Mouse (Mus musculus): ENCODE data around the gene Hacd3. TPM values are rescaled to one million over a fixed set of nuclear protein-coding genes. Genes with fewer than 3 reads are reported as not detected.

The Hacd3 gene
- 118 TPM for polyA plus RNA-seq (2017; shearing (Covaris generic))

DNA sequence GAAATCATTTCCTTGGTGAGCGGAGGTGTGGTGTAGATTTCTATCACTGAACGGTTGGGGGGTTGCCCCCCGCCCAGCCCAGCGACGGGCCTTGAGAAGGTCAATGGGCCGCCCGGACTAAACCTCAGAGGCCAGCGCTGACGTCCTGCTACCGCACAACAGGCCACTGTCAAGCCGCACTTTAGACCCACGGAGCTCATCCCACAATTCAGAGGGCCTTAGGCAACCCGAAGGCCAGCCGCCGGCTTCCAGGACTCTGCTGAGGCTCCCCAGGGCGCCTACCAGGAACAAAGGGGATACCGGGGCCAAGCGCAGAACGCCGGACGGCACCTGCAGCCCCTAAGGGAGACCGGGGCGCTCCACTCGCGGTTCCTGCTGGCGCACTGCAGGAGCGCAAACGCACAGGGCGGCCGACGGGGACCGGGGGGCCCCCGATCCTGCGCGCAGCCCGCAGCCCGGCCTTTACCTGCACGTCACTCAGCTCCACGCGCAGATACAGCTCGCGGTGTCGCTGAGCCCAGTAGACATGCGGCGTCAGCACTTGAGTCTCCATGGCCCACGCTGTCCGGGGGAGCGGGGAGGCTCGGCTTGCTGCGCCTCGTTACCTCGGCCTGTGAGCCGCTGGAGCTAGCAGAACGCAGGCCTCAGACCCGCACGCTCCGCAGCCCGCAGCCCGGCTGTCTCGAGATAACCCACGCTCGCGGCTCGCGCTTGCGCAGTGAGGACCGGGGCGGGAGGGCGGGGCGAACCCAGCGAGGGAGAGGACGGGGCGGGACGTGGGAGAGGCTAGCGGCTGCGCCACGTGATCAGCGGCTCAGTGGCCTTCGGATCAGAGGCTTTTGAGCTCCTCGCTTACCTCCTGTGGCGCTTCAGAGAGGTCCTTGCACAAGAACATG is at the start of gene Hacd3:
TSS of gene Hacd3 (minus strand) at position 703 of the 896 bp plus-strand sequence.

DNA sequence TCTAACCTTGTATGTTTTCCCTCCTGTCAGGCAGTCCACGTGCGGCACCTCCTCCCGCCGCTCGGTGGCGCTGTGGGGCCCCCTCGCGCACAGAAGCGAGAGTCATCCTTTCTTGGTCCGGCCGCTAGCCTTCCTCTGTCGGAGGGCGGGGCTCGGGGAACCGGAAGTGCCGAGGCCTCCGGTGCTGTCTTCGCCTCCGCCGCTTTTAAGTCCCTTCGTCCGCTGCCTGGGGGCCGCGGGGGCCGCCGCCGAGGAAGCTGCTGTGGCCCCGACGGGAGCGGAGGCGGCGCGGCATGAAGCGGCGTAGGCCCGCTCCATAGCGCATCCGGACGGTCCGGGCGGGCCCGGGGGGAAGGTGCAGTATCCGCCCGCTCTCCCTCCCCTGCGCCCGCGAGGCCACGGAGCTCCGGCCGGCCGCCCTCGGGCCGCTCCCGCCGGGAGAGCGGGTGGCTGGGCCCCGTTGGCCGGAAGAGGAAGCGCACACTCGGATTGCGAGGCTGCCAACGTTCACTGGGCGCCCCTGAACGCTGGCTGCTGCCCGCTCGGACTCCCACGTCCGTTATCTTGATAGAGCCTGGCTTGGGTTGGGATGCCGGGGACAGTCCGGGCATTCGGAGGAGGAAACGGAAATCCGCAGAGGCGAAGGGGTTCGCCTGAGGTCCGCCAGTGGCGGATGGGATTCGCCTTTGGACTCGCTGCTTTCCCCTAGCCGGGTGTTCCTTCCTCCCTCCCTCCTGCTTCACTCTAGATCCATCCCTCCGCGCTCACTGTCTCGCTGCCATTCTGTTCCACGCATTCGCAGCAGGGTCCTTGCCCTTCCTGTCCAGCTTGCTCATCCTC is 11.0 kb upstream of the Hacd3 start, which contains the start of gene Dpp8:
TSS of gene Dpp8 (plus strand) at position 146 of the 840 bp plus-strand sequence.

DNA sequence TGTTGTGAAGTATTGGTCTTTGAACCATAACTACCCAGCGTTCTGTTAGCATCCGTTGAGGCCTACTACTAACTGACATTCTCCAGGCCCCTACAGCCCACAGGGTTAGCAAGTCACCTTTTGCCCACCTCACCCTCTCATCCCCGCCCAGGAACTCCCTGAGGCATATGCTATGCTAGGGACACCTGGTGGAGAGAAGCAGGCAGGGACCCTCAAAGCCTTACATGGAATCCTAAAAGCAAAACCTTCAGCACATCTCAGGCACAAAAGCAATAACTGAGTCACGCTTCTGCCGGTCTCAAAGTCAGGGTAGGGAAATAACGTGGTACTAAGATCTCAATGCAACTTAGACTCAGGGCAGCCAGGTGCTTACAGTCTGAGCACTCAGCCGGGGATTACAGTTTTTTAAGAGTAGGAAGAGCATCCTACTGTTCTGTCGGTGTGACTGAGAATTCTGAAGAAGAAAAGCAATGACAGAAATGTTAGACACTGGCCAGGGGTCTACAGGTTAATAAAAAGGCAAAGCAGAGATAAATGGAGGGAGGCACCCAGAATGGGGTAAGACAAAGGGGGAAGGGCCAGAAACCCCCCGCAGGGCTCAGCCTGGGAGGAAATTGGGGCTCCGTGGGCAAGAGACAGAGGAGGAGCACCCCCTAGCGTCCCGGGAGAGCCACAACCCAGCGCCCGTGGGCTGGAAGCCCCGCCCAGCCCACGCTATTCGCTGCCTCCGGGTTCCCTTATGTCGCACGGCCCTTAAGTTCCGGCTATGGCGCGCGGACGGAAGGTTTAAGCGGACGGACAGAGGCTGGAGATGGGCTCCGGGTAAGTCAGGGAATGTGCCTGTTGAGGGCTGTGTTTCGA is 61.1 kb downstream of the Hacd3 start, which contains the start of gene Ints14:
TSS of gene Ints14 (plus strand) at position 789 of the 861 bp plus-strand sequence.

DNA sequence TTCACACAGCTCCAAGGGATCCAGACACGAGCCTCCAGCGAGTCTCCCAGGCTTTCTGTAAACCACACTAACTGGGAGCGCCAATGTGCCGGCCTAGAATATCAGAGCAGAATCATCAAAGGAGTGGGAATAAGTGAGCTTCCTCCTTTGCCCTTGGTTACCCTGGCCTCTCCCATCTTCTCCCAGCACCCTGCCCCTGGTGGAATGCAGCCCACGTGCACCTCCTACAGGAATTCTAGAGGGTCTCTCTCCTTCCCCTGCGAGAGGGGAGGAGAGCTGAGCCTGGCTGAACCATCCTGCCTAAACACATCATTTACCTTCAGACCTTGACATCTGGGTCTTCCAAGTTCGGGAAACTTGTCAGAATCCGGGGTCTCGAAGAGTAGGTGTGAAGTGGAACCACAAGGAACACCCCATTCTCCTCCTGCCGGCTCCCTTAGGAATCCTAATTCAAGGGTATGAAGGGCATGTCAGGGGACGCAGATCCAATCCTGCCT is 70.3 kb downstream of the Hacd3 start, which contains the start of gene Slc24a1:
TSS of gene Slc24a1 (minus strand) at position 447 of the 497 bp plus-strand sequence.

Other genes with a start within 250 kb of the Hacd3 start
- gene Dennd4a, start 210.4 kb downstream of the Hacd3 start, polyA plus RNA-seq (2017; shearing (Covaris generic)) = 24.4 TPM
- gene Slc24a1, start 70.1 kb downstream of the Hacd3 start, polyA plus RNA-seq (2017; shearing (Covaris generic)) = 0.12 TPM
- gene Ints14, start 60.8 kb downstream of the Hacd3 start, polyA plus RNA-seq (2017; shearing (Covaris generic)) = 46.5 TPM
- gene Dpp8, start 10.7 kb upstream of the Hacd3 start, polyA plus RNA-seq (2017; shearing (Covaris generic)) = 69.8 TPM
- 0.19 TPM for gene Igdcc4, start 79.8 kb upstream of the Hacd3 start, polyA plus RNA-seq (2017; shearing (Covaris generic))
- 0.06 TPM for gene Igdcc3, start 119.5 kb upstream of the Hacd3 start, polyA plus RNA-seq (2017; shearing (Covaris generic))
- 10.5 TPM for gene Parp16, start 173.7 kb upstream of the Hacd3 start, polyA plus RNA-seq (2017; shearing (Covaris generic))
- gene Cilp, start 243.5 kb upstream of the Hacd3 start, polyA plus RNA-seq (2017; shearing (Covaris generic)) = 0.07 TPM